Mouse (Mus musculus) left cerebral cortex, adult 8-10 months (tissue): Measurements from ENCODE around the gene Heyl. TPM values are rescaled to one million over a fixed set of nuclear protein-coding genes. Genes with fewer than 3 reads are reported as not detected.
A peak's percentile ranks its signal among the peaks of the same experiment; 100 is the strongest.
"Not testable (repeated sequence)": the region's sequence is repeated elsewhere in the genome, so short reads cannot be mapped to it uniquely, and the experiment has no call there.

ENCODE experiments used
- DNase-seq, 2 experiments: peaks; one replicate each; pipeline ENCODE4 v3.0.0; 2022; ENCODE audit warnings: low spot score in 2 of 2
- total RNA-seq, 4 experiments: library from RNA; stranded (reverse); gene quantifications; 2 replicates each; pipeline ENCODE4 v1.2.4; 2022

Gene Heyl
- total RNA-seq, 4 experiments from 2014 or later: 3.9 to 6.5 (median 5.9) TPM

DNA sequence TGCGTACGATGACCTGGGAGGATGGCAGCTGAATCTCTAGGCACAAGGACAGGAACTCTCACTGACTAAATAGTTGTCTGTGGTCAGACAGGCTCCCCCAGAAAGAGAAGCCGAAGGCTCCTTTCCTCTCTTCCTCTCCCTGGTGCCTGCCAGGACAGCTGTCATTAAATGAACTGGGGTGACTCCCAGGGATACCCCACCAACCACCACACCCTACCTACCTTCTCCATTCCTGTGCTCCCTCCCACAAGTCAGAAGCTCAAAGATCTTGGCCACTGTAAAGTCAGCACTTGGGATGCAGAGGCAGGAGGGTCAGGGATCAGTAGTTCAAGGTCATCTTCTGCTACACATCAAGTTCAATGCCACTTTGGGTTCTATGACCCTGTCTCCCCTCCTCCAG, 515 bp upstream of the Heyl start:
- no peak for DNase-seq

DNA sequence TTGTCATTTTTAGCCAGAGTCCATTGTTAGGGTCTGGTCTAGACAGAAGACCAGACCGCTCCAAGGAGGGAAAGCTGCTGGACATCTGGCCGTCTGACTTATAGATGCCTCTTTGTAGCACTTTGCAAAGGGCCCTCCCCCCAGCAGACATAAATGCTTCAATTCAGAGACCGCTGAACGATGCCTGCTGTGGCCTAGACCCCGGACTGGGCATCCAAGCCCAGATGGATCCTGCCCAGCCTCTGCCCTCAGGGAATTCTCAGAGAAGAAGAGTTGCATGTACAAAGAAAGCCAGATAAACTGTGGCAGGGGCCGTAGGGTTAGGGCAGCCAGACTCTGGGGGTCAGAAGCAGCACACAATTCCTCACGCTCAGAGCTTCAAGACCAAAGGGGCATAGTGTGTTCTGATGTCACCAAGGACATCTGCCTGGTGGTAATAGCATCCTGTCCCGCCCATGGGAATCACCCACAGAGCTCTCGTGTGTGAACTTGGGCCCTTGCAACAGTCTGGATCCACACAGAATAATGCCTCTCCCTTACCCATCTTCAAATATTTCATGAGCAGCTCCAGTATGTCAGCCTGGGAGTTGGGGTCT, 2.6 kb downstream of the Heyl start:
- DNase-seq: no peak

DNA sequence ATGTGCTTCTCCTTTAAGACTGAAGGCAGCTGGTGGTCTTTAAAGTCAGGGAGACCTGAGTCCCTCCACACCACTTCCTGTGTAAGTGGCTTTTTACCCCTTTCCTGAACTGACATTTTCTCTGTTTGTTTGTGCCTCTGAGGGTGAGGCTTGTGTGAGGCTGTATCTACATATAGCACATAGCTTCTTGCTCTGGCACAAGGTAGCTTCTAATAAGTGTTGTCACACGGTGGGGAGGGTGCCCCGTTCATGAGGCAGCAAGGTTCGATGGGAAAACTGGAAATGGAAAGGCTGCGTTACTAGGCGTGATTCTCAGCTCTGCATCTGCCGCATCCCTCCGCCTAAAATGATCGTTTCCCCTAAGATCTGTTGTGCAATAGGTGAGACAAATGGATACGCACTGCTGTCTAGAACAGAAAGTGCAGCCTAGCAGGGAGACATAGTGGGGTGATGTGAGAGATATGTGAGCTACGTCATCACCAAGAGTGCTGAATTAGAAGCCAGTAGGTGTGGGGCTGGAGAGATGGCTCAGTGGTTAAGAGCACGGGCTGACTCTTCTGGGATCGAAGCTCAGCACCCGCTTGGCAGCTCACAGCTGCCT, 3.2 kb downstream of the Heyl start:
- no peak for DNase-seq

DNA sequence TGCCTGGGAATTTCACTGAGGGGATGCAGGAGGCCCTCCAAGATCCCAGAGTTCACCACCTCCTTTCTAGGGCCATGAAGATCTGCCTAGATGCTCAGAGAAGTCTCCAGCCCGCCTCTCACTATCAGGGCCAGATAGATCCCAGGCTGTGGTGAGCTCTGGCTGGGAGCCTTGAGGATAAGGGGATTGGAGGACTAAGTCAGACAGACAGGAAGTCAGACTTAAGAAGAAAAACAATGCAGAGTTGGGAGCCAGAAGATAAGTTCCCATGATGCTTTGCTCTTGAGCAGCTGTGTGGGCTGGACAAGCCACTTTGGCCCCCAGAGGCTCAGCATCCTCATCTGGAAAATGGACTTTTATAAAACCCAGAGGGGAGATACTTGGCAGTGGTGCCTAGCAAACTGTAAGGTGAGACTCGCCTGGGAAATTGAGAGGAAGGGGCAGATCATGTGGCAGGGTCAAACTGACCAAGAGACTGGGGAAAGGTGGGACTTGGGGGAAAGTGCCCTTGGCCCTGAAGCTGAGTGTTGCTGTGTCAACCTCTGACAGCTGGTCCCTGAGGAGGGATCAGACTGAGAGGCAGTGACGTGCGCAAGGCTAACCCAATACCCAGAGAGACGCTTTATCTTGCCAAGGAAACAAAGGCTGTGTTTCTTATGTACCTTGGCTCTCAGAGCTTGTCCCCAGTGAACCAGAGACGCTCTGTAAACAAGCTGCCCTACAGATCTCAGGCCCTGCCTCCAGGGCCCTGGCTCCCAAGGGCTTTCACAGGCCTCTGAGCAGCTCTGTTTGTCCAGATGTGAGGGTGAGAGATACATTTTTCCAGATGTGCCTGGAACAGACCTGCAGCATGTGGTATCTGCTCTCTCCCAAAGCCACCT, 4.3 kb downstream of the Heyl start:
- no peak for DNase-seq

DNA sequence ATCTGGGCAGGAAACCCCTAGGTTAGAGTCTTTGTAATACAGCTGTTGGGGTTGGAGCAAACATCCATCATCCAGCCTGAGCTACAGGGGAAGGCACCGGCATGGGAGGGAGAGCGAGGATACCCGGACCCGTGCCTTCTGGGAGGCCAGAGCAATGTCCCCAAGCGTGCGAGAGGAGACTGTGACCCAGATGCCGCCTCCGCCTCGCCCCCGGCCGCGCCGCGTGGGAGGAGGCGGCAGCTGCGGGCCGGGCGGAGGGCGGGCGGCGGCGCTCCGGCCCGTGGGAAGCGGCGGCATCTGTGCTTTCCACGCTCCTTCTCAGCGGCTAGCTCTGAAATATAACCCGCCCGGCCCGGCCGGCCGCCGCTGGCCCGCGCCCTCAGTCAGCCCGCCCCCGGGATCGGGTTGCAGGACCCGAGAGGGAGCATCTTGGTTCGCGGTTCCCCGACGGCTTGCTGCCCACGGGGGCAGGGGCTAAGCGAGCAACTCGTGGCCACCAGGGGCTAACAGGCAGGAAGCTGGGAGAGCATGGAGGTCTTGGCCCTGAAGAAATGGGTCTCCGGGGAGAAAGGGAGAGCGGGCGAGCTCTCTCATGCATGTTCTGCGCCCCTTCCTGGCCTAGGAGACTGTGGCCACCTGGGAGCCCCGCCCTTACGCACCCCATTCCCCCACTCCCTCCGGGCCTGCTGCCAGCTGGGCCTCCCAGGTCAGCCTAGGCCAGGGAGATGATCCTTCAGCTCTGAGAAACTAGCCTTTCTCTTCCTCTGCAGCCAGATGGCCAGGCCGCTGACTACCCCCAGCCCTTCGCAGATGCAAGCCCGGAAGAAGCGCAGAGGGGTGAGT, 6.2 kb downstream of the Heyl start:
- DNase-seq: no peak

DNA sequence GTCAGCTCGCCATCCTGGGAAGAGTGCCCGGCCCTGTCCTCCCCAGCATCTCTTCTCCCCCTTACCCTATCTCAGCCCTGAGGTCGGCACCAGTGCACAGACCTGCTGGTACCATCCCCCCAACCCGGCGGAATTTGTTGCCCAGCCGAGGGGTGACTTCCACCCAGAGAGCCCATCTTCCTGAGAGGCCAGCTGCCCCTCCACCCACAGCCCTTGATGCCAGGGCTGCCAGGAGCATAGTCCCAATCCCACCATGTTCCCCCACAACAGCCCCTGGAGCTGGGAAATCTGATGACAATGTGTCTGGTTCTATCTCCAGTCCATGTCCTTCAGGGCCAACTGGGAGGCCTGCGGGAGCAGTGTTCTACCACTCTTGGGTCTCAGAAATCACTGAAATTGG, 12.9 kb downstream of the Heyl start:
- no peak for DNase-seq

DNA sequence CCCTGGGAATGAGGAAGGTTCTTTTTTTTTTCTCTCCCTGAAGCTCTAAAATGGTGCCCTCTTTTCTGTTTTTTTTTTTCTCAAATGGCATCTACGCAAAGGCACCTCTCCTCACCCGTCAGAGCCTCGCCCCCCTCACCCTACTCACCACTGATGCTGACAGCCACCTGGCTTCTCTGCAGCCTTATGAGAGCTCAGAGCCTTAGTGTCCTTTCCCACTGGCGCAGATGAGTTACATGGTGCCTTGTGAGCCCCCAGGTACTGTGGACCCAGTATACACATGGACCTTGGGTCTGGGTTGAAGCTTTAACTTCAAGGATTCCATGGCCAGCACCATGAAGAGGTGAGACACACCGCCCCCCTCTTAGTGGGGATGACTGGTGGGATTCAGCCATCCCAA, 13.3 kb downstream of the Heyl start:
- no peak for DNase-seq

DNA sequence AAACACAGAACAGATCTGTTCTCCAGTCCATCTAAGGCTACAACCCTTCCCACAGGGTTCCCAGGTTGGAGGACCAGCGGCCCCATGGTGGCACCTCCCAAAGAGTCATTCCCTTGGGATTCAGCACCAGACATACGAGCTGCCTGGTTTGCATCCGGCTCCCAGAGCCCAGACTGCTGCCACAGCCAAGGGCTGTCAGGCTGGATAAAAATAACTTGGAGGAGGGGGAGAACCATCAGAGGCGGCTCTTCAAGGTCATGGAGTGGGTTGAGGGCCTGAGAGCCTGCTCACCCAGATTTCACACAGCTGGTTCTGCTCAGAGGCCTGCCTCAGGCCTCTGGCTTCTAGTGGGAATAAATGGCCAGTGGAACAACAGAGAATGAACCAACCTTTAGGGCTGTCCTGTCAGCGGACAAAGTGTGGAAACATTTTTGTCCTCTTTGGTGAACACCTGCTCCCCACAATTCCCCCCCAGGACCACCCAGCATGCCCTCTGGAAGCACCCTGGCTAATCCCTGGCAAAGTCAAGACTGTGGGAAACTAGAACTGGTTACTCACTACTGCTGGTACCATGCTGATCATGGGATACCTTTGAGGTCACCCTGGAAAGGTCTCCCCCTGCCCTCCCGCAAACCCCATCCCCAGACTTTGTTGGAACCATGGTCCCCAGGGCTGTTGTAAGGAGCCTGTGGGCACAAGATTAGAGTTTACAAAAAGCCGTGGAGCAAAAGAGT, 14.0 kb downstream of the Heyl start:
- DNase-seq: no peak

DNA sequence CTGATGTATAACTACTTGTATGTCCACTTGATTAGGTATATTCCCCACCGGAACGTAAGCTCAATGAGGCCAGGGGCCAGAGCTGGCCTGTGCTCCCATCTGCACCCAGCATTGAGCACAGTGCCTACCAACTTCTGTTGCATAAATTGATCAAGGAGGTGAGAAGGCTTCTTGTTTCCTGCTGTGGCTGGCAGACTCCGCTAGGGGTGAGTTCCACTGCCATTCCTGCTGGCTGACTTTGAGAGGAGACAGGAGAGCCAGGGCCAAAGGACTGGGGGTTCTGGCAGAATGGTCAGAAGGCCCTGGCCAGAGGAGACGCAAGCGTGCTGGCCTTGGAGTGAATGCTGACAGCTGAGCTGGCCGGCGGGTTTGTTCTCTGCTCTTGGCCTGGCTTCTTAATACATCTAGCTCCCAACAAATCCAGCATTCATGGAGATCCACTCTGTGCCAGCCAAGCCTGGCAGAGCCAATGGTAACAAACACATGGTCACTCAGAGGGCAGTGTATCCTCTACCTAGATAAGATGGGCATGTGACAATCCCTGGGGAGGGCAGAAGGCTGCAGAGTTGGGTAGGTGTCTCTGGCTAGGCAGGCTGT, 15.7 kb downstream of the Heyl start:
- peak; percentile 28 to 84 for DNase-seq

DNA sequence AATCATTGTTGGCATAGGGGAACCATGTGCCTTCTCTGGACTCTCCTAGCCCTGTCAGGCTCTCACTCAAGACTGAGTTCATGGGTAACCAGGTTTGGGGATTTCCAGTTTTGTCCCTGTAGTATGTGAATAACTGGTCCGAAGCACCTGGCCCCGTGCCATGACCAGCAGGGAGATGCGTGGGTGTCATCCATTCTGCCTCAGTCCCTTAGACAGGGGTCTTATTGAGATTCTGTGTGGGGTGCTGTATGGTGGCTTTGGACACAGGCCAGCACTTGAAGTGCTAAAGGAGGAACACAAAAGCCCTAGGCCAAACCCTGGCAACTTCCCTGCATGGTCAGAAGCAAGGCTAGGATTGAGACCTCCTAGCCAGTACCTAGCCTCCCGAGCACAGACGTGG, 18.9 kb downstream of the Heyl start:
- no peak for DNase-seq

DNA sequence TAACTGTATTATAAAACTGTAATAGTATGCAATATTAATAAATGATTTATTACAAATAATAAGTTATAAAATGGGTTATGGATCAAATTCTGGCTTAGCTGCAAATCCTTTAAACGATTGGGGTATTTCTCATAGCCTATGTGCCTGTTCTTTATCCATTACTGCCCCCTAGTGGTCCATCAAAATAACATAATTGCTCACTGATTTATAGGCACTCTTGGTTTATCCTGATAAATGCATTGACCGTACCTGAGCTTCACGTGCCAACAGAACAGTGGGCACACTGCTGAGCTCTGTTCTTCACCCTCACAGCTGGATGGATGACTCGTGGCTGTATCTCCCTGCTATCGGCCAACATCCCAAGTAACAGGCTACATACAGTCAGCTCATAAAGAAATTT, 21.3 kb downstream of the Heyl start:
- DNase-seq: no peak

DNA sequence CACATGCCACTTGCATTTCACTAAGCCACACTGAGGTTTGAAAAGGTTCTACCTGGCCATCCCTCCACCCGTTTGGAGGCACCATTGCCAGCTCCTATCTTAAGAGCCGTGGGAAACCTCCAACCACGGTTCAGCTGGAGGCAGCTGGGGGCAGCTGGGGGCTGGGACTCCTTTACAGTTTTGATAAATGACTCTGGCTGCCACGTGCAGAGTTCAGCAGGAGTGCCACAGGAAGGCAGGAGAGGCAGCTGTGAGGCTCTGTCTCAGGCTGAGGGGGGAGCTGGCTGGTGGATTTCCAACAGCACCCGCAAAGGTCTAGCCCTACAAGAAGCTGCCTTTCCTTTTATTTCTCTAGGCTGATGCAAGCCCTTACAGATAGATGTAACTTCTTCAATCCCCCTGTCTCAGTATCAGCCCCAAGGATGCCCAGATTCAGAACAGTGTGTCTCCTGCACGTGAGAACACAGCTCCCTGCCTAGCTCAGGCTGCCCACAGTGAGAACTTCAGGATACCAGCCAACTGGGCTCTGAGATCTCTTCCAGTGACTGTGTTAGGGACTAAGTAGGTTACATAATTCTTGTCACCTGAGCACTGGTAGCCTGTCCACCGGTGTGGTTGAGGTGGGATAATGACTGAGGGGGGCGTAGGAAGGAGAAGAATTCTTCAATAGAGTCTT, 26.9 kb downstream of the Heyl start:
- no peak for DNase-seq

DNA sequence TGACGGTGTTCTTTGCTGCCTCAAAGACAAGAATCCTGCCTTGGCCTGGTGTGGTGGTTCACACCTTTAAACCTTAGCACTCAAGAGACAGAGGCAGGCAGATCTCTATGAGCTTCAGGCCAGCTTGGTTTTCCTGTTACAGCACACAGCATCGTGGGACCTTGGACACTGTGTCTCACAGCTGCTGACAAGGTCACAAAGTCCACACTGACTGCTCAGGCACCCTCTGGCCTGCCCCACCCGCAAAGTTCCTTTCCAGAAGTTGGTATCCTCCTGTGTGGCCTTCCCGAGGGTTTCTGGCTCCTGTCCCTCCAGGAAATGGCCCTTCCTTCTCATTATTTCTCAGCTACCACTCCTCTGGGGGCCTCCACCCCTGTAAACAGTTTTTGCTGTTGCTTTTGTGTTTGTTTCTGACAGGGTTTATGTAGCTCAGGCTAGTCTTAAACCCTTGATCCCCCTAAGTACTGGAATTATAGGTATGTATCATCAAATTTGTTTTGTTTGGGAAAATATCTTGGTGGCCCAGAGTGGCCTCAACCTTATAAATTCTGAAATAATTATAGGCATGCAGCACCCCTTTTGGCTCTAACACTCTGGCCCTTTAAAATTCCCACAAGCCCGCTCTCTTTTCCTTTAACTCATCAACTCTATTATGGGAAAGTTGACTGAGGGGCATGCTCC, 28.5 kb downstream of the Heyl start, which contains the start of gene Pabpc4:
Gene Pabpc4 (plus strand): TSS at position 631 of the 681 bp plus-strand sequence.
- DNase-seq: no peak

DNA sequence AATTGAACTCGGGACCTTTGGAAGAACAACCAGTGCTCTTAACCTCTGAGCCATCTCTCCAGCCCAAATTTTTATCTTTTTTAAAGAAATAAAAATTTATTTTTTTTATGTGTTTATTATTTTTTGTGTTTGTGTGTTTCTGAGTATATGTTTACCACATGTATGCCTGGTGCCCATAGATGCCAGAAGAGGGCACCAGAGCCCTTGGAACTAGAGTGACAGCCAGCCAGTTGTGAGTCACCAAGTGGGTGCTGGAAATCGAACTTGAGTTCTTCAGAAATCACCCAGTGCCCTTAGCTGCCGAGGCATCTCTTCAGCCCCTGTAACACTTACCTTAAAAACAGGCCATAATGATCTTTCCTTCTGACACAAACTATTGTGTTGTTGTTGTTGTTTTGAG, 37.7 kb downstream of the Heyl start:
- no peak for DNase-seq

DNA sequence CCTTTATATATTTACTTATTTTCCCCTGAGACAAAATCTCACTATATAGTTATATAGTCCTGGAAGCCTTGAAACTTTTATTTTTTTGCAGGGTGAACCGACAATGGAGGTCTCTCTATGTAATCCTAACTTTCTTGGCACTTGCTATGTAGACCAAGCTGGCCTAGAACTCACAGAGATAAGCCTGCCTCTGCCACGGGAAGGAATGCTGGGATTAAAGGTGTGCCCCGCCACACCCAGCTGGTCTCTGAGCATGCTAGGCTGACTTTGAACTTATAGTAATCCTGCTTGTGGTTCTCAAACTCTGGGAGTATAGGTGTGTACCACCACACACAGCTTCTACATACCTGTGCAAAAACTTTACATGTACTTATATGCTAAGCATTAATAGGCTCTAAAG, 46.8 kb downstream of the Heyl start:
- DNase-seq: no peak

DNA sequence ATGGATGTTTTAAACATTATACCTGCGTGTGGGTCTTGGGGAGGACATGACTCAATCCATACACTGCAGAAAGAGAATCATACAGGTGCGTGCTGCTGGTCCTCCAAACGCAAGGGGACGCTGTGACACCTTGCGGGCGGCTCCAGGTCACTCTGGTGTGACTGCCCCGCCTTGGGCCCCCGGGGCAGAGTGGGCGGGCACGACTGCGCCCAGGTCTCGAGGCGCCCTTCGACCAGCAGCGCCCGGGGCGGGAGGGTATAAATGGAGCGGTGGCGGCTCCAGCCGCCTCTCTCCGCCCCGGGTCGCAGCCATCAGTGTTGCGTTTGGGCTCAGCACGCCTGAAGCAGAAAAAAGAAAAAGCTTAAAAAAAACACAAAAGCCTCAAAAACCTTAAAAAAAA, 49.1 kb downstream of the Heyl start:
- peak; percentile 76 to 79 for DNase-seq

DNA sequence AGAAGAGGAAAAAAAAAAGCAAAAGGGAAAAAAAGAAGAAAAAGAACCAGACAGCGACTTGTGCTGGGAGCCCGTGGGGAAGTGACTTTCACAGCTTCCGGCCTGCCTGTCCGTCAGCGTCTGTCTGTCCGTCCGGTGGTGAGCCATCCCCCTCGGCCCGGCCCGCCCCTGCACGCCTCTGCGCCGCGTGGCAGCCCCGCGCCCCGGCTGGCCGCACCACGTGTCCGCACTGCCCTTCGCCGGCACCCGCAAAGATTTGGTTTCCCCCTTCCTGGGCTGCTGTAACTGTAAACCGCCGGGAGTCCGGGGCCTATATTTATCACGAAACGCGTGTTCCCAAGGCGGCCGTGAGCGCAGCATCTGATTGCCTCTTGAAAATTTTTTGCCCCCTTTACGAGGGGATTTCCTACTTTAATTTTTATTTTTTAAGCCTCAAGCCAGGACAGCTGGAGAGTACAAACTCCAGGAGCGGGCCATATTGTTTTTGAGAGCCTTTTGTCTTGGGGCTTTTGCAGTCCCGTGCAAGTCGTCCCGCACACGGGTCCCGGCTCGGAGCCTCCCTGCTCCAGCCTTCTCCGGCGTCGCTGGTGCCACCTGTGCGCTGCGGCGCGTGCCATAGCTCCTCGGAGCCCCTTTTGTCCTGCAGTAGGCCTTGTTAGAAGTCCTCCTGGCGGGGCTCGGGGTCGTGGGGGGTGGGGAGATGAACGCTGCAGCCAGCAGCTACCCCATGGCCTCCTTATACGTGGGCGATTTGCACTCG, 49.7 kb downstream of the Heyl start:
- not testable (repeated sequence) for DNase-seq

DNA sequence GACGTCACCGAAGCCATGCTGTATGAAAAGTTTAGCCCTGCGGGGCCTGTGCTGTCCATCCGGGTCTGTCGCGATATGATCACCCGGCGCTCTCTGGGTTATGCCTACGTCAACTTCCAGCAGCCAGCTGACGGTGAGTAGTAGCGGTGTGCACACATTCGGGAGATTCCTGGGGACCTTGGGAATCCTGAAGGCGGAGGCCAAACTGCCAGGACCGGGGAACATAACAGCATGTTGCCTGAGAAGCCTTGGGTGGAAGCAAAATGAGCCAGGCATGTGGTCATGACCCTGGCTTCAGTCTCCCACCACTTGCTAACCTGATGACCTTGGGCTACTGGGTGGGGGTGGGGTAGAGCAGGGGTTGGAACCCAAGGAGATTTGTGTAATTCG, 50.3 kb downstream of the Heyl start:
- not testable (repeated sequence) for DNase-seq
